Mouse (Mus musculus) left cerebral cortex, adult 8-10 months (tissue): ENCODE data around the gene Cldn7. TPM values are rescaled to one million over a fixed set of nuclear protein-coding genes. Genes with fewer than 3 reads are reported as not detected.
"Not testable (repeated sequence)": the region's sequence is repeated elsewhere in the genome, so short reads cannot be mapped to it uniquely, and the experiment has no call there.

Experiments used
- DNase-seq, 2 experiments: peaks; one replicate each; pipeline ENCODE4 v3.0.0; 2022; ENCODE audit warnings: low spot score in 2 of 2
- total RNA-seq, 4 experiments: library from RNA; stranded (reverse); gene quantifications; 2 replicates each; pipeline ENCODE4 v1.2.4; 2022

The Cldn7 gene
- total RNA-seq, result not detected

GRCm38 (mm10) chr11:69964650-69965270 lies at the start of gene Cldn7:
Cldn7 (plus strand) TSS chr11:69964779.
- no peak for DNase-seq

- no peak for DNase-seq
Observed at GRCm38 (mm10) chr11:69914917-69915430, 49.6 kb upstream of the Cldn7 start.

- DNase-seq, result no peak
Observed at GRCm38 (mm10) chr11:69915667-69916627, 48.6 kb upstream of the Cldn7 start.

GRCm38 (mm10) chr11:69916652-69917378 lies 47.8 kb upstream of the Cldn7 start:
- DNase-seq, result not testable (repeated sequence)

- no peak for DNase-seq
Observed at GRCm38 (mm10) chr11:69917379-69917948, 47.1 kb upstream of the Cldn7 start.

- no peak for DNase-seq
Observed at GRCm38 (mm10) chr11:69918118-69918517, 46.5 kb upstream of the Cldn7 start.

GRCm38 (mm10) chr11:69919053-69919452 lies 45.5 kb upstream of the Cldn7 start:
- no peak for DNase-seq

GRCm38 (mm10) chr11:69919661-69920265 lies 44.8 kb upstream of the Cldn7 start:
- no peak for DNase-seq

GRCm38 (mm10) chr11:69920266-69921031 lies 44.1 kb upstream of the Cldn7 start:
- DNase-seq, result peak in 1 of 2 experiments; percentile 44

GRCm38 (mm10) chr11:69921114-69922011 lies 43.2 kb upstream of the Cldn7 start, which contains the start of gene Eif5a:
Eif5a (minus strand) TSS chr11:69921958.
- peak; percentile 99 to 100 for DNase-seq

- DNase-seq, result no peak
Observed at GRCm38 (mm10) chr11:69922012-69922756, 42.4 kb upstream of the Cldn7 start.

GRCm38 (mm10) chr11:69922796-69923195 lies 41.8 kb upstream of the Cldn7 start:
- DNase-seq, result no peak

- DNase-seq, result no peak
Observed at GRCm38 (mm10) chr11:69927501-69927900, 37.1 kb upstream of the Cldn7 start.

GRCm38 (mm10) chr11:69929712-69930111 lies 34.9 kb upstream of the Cldn7 start:
- no peak for DNase-seq

GRCm38 (mm10) chr11:69930176-69930575 lies 34.4 kb upstream of the Cldn7 start:
- not testable (repeated sequence) for DNase-seq

GRCm38 (mm10) chr11:69930967-69931537 lies 33.5 kb upstream of the Cldn7 start:
- DNase-seq, result no peak

- no peak for DNase-seq
Observed at GRCm38 (mm10) chr11:69931769-69932168, 32.8 kb upstream of the Cldn7 start.

GRCm38 (mm10) chr11:69932254-69932653 lies 32.3 kb upstream of the Cldn7 start:
- no peak for DNase-seq
